ENCODE assay signal across 12 mouse cellular contexts in genomic region chr13:40729037-40729436, GRCm38 (mm10). TPM values are rescaled to one million over a fixed set of nuclear protein-coding genes. Genes with fewer than 3 reads are reported as not detected.
DNase-seq lines count a peak whose midpoint lies in the region; ATAC-seq lines count a peak whose summit lies in the region.
"Had no signal": no experiment of that assay in that cellular context is flagged by ENCODE, and none has a peak within 500 bp of the region (broad histone marks: within the 10 kb centered on the region; RNA-seq: fewer than 3 reads in every experiment).

No protein-coding gene starts in this region.

- no peak overlapping the region for H3K27ac ChIP-seq in intestine, embryonic 15.5 days
- H3K27ac ChIP-seq in intestine, embryonic 16.5 days (ENCODE audit: low read length) = no peak overlapping the region
- H3K27ac ChIP-seq in embryonic facial prominence, embryonic 13.5 days = peak overlapping the region; percentile 98
- no peak overlapping the region; the same call in none of the 2 replicates for H3K27ac ChIP-seq in hindbrain, embryonic 16.5 days (ENCODE audit: low read depth, low read length)
- peak overlapping the region; percentile 89 for H3K27ac ChIP-seq in neural tube, embryonic 12.5 days
- H3K27ac ChIP-seq: left cerebral cortex, adult 2 months had no signal

- peaks cover 71% of the 10 kb centered on the region for H3K27me3 ChIP-seq in intestine, embryonic 15.5 days (replicated peaks)
- peaks cover 58% of the 10 kb centered on the region for H3K27me3 ChIP-seq in intestine, embryonic 16.5 days (replicated peaks; ENCODE audit: control insufficient read depth, insufficient read depth, low read length)
- peaks cover 44% of the 10 kb centered on the region for H3K27me3 ChIP-seq in embryonic facial prominence, embryonic 13.5 days
- peaks cover 19% of the 10 kb centered on the region for H3K27me3 ChIP-seq in hindbrain, embryonic 16.5 days (replicated peaks; ENCODE audit: control insufficient read depth, insufficient read depth, low read length)
- peaks cover 46% of the 10 kb centered on the region for H3K27me3 ChIP-seq in neural tube, embryonic 12.5 days (replicated peaks)

- intact Hi-C loops in gastrocnemius, postnatal 36 days (cut with DNase I) = no loop called here

- no peaks in the 10 kb centered on the region for H3K36me3 ChIP-seq in intestine, embryonic 15.5 days
- H3K36me3 ChIP-seq in intestine, embryonic 16.5 days (ENCODE audit: control insufficient read depth, insufficient read depth, low read length) = no peaks in the 10 kb centered on the region
- H3K36me3 ChIP-seq in embryonic facial prominence, embryonic 13.5 days = no peaks in the 10 kb centered on the region
- no peaks in the 10 kb centered on the region for H3K36me3 ChIP-seq in hindbrain, embryonic 16.5 days (ENCODE audit: control insufficient read depth, insufficient read depth, low read length)
- no peaks in the 10 kb centered on the region for H3K36me3 ChIP-seq in neural tube, embryonic 12.5 days

- H3K9me3 ChIP-seq in intestine, embryonic 15.5 days = no peaks in the 10 kb centered on the region
- H3K9me3 ChIP-seq in intestine, embryonic 16.5 days (ENCODE audit: control insufficient read depth, low read length) = no peaks in the 10 kb centered on the region
- no peaks in the 10 kb centered on the region for H3K9me3 ChIP-seq in embryonic facial prominence, embryonic 13.5 days
- H3K9me3 ChIP-seq in hindbrain, embryonic 16.5 days (ENCODE audit: control insufficient read depth, low read length) = no peaks in the 10 kb centered on the region
- no peaks in the 10 kb centered on the region for H3K9me3 ChIP-seq in neural tube, embryonic 12.5 days

- H3K4me2 ChIP-seq in intestine, embryonic 15.5 days (replicated peaks) = no peak overlapping the region
- H3K4me2 ChIP-seq in intestine, embryonic 16.5 days (ENCODE audit: low read depth, low read length) = no peak overlapping the region
- H3K4me2 ChIP-seq in embryonic facial prominence, embryonic 13.5 days = peak overlapping the region; percentile 67
- no peak overlapping the region; the same call in 1 of the 2 replicates for H3K4me2 ChIP-seq in hindbrain, embryonic 16.5 days (ENCODE audit: low read length)
- H3K4me2 ChIP-seq in neural tube, embryonic 12.5 days (replicated peaks) = peak overlapping the region; percentile 63

- no peak for DNase-seq in gastrocnemius, postnatal 36 days
- no peak for DNase-seq in gastrocnemius, postnatal 25 days
- DNase-seq: retina, postnatal 1 day had no signal

- peak overlapping the region; percentile 7; the same call in 1 of the 2 replicates for H3K4me3 ChIP-seq in intestine, embryonic 15.5 days (replicated peaks)
- H3K4me3 ChIP-seq in intestine, embryonic 16.5 days (ENCODE audit: low read length) = no peak overlapping the region
- peak overlapping the region; percentile 67 for H3K4me3 ChIP-seq in embryonic facial prominence, embryonic 13.5 days
- peak overlapping the region; percentile 51 for H3K4me3 ChIP-seq in hindbrain, embryonic 16.5 days (ENCODE audit: low read length)
- H3K4me3 ChIP-seq in neural tube, embryonic 12.5 days = peak overlapping the region; percentile 54
- H3K4me3 ChIP-seq: left cerebral cortex, adult 2 months had no signal

- H3K4me1 ChIP-seq in intestine, embryonic 15.5 days (replicated peaks) = peaks cover 18% of the 10 kb centered on the region
- peaks cover 23% of the 10 kb centered on the region for H3K4me1 ChIP-seq in intestine, embryonic 16.5 days (ENCODE audit: control insufficient read depth, insufficient read depth, low read length)
- peaks cover 9% of the 10 kb centered on the region; the same call in 1 of the 2 replicates for H3K4me1 ChIP-seq in embryonic facial prominence, embryonic 13.5 days
- peaks cover 9% of the 10 kb centered on the region for H3K4me1 ChIP-seq in hindbrain, embryonic 16.5 days (ENCODE audit: control insufficient read depth, insufficient read depth, low read depth, low read length)
- H3K4me1 ChIP-seq in neural tube, embryonic 12.5 days = peaks cover 8% of the 10 kb centered on the region

- WGBS in intestine, embryonic 15.5 days = 2% methylated on average over 13 of the region's 13 CpGs
- WGBS in intestine, embryonic 16.5 days = 3% methylated on average over 13 of the region's 13 CpGs
- 2% methylated on average over 13 of the region's 13 CpGs for WGBS in embryonic facial prominence, embryonic 13.5 days
- WGBS in hindbrain, embryonic 16.5 days = 4% methylated on average over 13 of the region's 13 CpGs
- under 1% methylated on average over 13 of the region's 13 CpGs for WGBS in neural tube, embryonic 12.5 days

- no peak overlapping the region for H3K9ac ChIP-seq in intestine, embryonic 15.5 days
- no peak overlapping the region for H3K9ac ChIP-seq in intestine, embryonic 16.5 days (ENCODE audit: low read depth, low read length)
- H3K9ac ChIP-seq in embryonic facial prominence, embryonic 13.5 days = peak overlapping the region; percentile 96
- H3K9ac ChIP-seq in hindbrain, embryonic 16.5 days (ENCODE audit: low read depth, low read length) = no peak overlapping the region; the same call in 1 of the 2 replicates
- H3K9ac ChIP-seq in neural tube, embryonic 12.5 days = peak overlapping the region; percentile 90

- no peak for ATAC-seq in intestine, embryonic 15.5 days
- no peak for ATAC-seq in intestine, embryonic 16.5 days
- no peak for ATAC-seq in embryonic facial prominence, embryonic 13.5 days (ENCODE audit: insufficient number of reproducible peaks, insufficient read depth, low FRiP score, low TSS enrichment, low read depth)
- no peak for ATAC-seq in hindbrain, embryonic 16.5 days
- ATAC-seq in neural tube, embryonic 12.5 days (ENCODE audit: low FRiP score, low read depth) = no peak
- no peak for ATAC-seq in inflammation-experienced regulatory T-cells, adult 6 months
- ATAC-seq: activated CD4-positive, CD25-positive, alpha-beta regulatory T cell, adult 4 months had no signal

RNA-seq across cellular contexts. Expression of gene Tfap2a, which starts 9.1 kb away (rescaled TPM):
- polyA plus RNA-seq in intestine, embryonic 15.5 days (2015; fragmentation: Nextera tagmentation; extraction: Ambion mirVana) = 0.19 and 0.21 TPM in 2 replicates
- polyA plus RNA-seq in intestine, embryonic 16.5 days (2015; fragmentation: Nextera tagmentation; extraction: Ambion mirVana) = 0.16 and 0.24 TPM in 2 replicates
- 17.5 and 20.5 TPM in 2 replicates for polyA plus RNA-seq in embryonic facial prominence, embryonic 13.5 days (2015; fragmentation: Nextera tagmentation; extraction: Ambion mirVana)
- polyA plus RNA-seq in hindbrain, embryonic 16.5 days (2015; fragmentation: Nextera tagmentation; extraction: Ambion mirVana) = 8.4 and 9.0 TPM in 2 replicates
- 15.5 and 21.6 TPM in 2 replicates for polyA plus RNA-seq in neural tube, embryonic 12.5 days (2016; fragmentation: Nextera tagmentation; extraction: Ambion mirVana)
- total RNA-seq in gastrocnemius, postnatal 36 days (2021) = not detected
- not detected for total RNA-seq in gastrocnemius, postnatal 25 days (2021)
- polyA plus RNA-seq in inflammation-experienced regulatory T-cells, adult 6 months (2017; shearing (Covaris generic)) = not detected
- total RNA-seq: hematopoietic stem cell, adult 5-6 weeks had no signal
- polyA plus RNA-seq: activated CD4-positive, CD25-positive, alpha-beta regulatory T cell, adult 4 months had no signal

Comparison
In these comparisons a context has a peak if more than half of its experiments do, and no peak if none do; other contexts are left out.
1. H3K27ac ChIP-seq: peak in embryonic facial prominence, embryonic 13.5 days (single experiment) and neural tube, embryonic 12.5 days (single experiment); none in intestine, embryonic 15.5 days (single experiment), intestine, embryonic 16.5 days (single experiment) and hindbrain, embryonic 16.5 days (single experiment).
2. H3K4me2 ChIP-seq: peak in embryonic facial prominence, embryonic 13.5 days (single experiment) and neural tube, embryonic 12.5 days (single experiment); none in intestine, embryonic 15.5 days (single experiment), intestine, embryonic 16.5 days (single experiment) and hindbrain, embryonic 16.5 days (single experiment).
3. H3K9ac ChIP-seq: peak in embryonic facial prominence, embryonic 13.5 days (single experiment) and neural tube, embryonic 12.5 days (single experiment); none in intestine, embryonic 15.5 days (single experiment), intestine, embryonic 16.5 days (single experiment) and hindbrain, embryonic 16.5 days (single experiment).